Mouse (Mus musculus) right cerebral cortex, postnatal 36 days (tissue): Measurements from ENCODE around the gene Cd160.

Experiments used
- DNase-seq, 2 experiments: peaks; one replicate each; pipeline ENCODE4 v3.0.0; 2022; ENCODE audit warnings: low spot score in 2 of 2, mixed read lengths in 1 of 2

Gene Cd160

DNA sequence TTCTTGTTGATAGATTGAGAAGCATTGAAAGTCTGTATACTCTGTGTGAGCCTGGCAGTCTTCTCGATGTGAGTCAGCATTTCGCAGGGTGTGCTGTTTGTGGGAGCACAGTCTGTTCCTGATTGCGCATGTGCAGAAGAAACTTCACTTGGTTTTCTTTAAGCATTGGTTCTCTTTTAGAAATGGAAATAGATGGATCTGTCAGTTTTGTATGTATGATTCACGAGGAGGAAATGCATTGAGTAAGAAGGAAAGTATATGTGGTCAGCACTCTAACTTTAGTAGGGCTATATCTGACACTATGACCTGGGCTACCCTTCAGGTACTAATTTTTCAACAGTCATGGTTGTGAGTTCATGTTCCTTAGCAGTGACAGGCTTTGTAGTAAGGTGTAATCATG, 69.5 kb downstream of the Cd160 start:
- DNase-seq: peak; percentile 34 to 36

DNA sequence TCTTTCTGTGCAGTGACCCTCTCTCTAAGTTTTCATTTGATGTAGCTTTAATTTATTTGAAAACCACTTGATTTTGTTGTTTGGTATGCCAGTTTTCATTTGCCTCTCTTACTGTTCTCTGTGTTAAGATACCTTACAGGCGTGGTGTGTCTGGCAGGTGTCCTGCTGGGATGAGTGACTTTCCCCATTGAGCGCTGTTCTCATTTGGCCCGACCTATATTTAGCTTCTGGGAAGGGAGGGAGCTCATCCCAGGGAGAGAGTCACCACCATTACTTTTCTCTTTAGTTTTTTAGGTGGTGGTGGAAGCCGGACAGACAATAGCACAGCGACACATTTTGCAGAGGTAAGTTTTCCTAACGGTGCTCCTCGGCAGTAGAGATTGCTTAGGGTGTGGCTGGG, 71.5 kb downstream of the Cd160 start:
- no peak for DNase-seq

DNA sequence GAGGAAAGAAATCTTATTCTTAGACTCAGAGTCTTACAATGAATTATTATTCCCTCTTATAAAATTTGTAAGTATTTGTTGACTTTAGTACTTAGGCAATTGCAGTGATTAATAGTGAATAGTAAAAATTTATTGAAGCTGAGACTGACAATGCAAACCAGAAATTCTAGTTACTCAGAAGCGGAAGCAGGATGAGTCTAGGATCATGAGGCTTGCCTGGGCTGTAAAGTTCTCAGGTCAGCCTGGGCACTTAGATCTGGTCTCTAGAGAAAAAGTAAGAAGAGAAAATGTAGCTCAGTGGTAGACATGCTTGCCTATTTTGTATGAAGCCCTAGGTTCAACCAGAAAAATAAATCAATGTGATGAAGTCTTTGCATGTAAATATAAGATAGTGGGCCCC, 73.2 kb downstream of the Cd160 start:
- no peak for DNase-seq
